Mouse (Mus musculus) mature B cell (primary cell): ENCODE data around the gene Bmp5.
"Not testable (repeated sequence)": the region's sequence is repeated elsewhere in the genome, so short reads cannot be mapped to it uniquely, and the experiment has no call there.

Source experiments
- in situ Hi-C: fragments of 300-500 bp; cut with MboI; formaldehyde crosslinking; loops from 2 replicates; pipeline ENCODE4 v1.14.3; 2019

The Bmp5 gene

DNA sequence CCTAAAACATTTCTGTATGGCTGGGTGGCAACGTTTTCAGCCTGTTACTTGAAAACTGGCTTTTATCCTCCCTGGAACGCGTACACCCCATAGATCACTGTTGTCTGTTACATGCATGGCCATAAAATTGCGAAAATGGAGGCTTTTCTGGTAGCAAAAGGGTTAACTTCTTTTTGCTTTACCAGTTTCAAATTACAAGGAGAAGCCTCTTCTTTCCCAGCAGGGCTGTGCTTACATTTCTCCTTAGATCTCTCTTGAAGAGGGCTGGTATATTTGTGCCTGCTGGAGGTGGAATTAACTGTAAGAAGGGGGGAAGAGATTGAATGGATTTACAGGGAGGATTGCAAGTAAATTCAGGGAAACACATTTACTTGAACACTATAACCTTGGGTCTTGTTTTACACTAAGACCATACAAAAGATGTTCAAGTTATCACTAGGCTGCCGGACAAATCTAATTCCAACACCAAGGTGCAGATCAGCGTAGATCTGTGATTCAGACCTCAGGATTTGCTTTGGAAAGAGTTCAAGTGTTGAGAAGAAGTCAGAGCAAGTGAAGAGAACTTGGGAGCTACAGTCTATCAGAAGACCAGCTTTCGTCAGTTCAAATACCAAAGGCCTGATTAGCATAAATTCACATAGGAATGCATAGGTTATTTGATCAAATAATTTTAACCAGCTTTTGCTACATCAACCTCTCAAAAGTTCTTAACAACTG is at the start of gene Bmp5:
Bmp5 (plus strand) TSS at position 236 of the 717 bp plus-strand sequence.
- in situ Hi-C loops: no loop called here

GRCm38 (mm10) chr9:75760075-75760474 is 15.1 kb upstream of the Bmp5 start:
- in situ Hi-C loops: no loop called here

DNA sequence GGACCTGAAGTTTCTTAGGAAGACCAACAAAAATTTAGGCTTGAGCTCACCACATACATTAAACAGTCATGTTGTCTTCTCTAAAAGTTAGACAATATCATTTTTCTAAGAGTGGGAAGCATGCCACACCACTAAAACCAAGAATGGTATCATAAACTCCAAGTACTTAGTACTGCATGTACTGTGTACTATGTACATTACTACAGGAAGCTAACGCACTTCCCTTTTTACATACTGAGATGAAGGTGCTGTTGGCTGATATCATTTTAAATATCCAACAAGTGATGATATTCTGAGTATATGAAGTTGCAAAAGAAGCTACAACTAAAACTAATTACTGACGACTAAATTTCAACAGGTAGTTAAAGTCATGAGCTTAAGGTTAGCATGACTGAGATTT is 13.6 kb upstream of the Bmp5 start:
- in situ Hi-C loops: no loop called here

DNA sequence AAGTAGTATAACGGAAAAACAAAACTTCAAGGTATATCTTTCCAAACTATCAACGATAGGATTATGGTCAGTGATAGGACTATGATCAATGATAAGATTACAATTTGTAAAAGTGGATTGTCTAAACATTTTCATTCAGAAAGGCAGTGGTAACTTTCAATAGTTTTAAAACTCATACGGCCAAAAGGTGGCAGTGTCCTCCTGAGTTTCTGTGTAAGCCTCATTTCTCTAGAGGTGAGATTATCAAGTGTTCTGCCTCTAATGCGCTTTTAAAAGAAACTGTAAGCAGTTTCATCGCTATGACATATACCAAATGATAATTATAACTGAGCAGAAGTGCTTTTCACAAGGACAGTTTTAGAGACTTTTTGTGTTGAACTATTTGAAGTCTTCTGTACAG is 12.7 kb upstream of the Bmp5 start:
- in situ Hi-C loops: no loop called here

GRCm38 (mm10) chr9:75764792-75765191 is 10.4 kb upstream of the Bmp5 start:
- in situ Hi-C loops: no loop called here

DNA sequence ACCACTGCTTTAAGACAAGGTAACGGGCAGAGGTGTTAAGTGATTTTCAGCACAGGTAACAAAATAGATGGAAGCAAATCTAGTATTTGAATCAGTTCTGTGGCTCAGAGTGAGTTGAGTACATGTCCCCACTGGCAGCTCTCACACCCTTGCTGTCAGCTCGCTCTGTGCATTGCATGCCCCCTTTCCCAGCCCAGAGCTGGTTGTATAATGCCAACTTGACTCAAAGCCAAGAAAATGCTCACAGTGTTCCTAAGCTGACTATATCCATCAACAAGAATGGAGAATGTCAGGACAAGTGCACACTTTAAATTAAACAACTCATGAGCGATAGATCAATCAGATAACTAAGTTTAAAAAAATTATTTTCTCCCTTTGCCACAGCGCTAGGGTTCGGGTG is 8.6 kb upstream of the Bmp5 start:
- in situ Hi-C loops: no loop called here

- in situ Hi-C loops: no loop called here
Measured at GRCm38 (mm10) chr9:75769042-75769441, 6.1 kb upstream of the Bmp5 start.

DNA sequence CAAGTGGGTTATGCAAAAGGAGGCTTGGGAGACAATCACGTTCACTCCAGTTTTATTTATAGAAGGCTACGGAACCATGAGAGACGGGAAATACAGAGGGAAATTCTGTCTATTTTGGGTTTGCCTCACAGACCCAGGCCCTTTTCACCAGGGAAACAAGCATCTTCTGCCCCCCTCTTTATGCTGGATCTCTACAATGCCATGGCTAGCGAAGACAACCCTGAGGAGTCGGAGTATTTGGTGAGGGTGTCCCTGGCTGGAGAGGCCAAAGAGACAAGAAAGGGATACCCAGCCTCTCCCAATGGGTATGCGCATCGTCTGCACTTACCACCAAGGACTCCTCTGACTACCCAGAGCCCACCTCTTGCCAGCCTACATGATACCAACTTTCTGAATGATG is 989 bp downstream of the Bmp5 start:
- in situ Hi-C loops: no loop called here

DNA sequence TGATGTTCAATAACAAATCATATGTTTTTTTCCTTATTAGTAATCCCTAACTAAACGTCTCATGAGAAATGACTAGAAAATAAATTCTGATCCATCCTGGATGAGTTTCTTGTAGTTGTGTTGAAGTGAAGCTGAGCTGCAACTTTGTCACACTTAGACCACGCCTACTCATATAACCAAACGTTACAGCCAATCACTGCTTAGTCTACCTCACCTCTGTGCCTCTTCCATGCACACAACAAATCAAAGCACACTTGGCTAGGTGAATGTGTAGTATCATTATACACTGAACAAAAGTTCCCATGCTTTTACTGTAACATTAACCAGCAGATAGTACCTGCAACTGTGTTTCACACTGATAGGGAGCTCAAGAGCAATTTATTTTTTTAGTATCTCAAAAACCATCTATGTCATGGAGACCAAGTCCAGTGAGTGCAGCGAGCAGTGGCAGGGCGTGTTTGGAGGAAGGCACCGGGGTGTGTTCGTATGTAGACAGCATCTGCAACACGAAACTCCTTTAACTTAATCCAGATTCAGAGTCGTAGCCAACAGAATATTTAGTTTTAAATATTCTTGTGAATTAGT is 3.7 kb downstream of the Bmp5 start:
- in situ Hi-C loops: no loop called here

DNA sequence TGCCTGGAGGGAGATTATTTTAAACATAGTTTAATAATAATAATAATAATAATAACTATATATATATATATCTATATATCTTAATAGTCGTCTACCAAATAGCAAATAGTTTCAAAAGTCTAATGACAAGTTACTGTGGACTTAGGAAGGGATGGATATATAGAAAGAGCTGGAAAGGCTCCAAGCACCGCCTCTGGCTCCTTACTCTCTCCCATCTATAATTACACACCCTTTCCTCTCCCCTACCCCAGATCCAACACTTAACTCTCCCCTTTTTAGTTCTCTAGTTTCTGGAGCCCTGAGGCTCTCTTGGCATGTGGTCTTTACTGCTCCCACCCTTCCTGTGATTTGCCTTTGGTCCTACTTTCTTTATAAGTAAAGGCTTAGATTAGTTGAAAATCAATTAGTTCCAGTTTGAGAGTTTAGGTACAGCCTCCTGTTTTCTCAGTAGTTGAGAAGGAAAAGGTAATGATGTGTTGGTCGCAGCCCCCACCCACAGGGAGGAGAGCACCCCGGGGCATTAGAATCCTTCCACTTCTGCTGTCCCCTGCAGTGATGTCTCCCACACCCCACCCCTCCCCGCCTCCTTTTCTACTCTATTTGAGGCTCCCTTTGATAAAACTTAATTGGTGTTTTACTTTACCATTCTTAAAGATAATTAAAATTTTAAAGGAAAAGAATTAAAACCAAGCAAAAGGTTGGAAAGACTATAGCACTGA is 5.6 kb downstream of the Bmp5 start:
- in situ Hi-C loops: no loop called here

DNA sequence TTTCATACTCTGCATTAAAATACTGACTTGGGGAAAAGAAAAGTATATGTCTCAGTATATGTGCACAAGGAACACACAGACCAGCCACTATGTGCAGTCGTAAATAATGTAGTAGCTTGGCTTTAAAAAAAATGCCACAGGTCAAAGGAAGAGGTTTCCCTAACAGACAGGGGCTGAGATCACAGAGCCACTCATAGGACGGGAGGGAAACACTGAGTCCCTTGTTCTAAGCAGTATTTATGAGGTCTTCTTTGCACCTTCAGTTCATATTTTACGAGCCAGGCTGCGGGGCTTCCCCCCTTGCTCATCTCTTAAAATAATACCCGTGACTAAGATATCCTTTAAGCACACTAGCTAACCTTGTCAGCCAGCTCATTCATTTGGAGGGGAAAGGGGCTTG is 6.4 kb downstream of the Bmp5 start:
- in situ Hi-C loops: no loop called here

GRCm38 (mm10) chr9:75783573-75783972 is 8.4 kb downstream of the Bmp5 start:
- in situ Hi-C loops: no loop called here

DNA sequence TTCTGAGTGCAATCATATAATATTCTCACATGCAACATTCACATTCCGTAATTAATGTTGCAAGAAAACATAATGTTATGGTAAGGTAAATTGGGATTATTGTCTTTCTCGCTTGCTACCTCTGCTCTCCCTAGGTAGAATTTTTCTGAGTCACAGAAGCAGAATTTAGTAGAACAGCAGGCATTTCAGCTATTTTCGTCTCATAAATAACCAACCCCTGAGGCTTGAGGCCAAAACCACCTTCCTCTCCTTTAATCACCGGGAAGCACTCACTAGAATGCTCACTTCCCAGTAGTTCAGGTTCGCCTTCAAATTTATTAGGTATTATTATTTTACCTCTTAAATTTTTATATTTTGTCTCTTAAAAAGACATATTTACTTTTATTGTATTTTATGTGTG is 10.8 kb downstream of the Bmp5 start:
- in situ Hi-C loops: no loop called here

- in situ Hi-C loops: no loop called here
Measured at GRCm38 (mm10) chr9:75787121-75787520, 12.0 kb downstream of the Bmp5 start.

DNA sequence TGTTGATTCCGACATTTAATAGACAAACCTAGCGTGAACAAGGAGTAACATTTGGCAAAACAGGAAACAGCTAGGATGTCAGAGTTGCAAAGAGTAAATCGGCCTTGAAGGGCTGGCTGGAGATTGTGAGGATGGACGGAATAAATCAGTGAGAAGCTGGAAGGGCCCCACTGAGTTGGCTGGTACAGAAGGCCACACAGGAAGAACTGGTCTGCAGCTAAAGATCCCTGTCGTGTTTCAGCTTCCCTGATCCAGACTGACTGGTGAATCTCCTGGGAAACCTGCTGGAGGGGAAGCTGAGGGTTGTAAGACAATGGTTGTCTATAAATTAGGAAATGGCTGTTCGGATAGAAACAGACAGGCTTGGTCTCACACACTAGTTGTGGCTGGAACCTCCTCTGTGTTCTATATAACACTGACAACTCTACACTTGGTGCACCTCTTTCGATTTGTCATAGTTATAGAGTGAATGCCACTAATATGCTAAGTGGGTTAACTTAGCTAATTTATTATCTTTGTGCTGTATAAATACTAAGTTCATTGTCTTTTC is 14.8 kb downstream of the Bmp5 start:
- in situ Hi-C loops: no loop called here

DNA sequence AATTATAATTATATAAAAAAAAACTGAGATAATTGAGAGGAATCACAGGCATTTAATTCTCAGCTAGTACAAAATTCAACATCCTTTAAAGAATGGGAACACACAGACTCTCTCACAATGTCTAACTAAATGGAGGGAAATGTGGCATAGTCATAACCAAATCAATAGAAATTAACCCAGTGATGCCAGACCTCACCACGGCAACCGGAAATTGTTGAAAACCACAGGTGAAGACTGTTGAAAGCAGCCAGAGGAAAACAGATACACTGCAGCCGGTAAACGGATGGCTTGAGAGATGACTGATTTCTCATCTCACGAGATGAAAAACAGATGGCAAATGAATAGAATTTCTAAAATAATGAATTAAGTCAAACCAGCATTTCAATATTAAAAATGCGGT is 29.8 kb downstream of the Bmp5 start:
- in situ Hi-C loops: no loop called here

DNA sequence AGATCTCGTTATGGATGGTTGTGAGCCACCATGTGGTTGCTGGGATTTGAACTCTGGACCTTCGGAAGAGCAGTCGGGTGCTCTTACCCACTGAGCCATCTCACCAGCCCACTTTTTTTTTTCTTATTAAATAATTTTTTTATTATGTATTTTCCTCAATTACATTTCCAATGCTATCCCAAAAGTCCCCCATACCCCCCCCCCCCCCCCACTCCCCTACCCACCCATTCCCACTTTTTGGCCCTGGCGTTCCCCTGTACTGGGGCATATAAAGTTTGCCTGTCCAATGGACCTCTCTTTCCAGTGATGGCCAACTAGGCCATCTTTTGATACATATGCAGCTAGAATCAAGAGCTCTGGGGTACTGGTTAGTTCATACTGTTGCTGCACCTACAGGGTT is 33.0 kb downstream of the Bmp5 start:
- in situ Hi-C loops: not testable (repeated sequence)

DNA sequence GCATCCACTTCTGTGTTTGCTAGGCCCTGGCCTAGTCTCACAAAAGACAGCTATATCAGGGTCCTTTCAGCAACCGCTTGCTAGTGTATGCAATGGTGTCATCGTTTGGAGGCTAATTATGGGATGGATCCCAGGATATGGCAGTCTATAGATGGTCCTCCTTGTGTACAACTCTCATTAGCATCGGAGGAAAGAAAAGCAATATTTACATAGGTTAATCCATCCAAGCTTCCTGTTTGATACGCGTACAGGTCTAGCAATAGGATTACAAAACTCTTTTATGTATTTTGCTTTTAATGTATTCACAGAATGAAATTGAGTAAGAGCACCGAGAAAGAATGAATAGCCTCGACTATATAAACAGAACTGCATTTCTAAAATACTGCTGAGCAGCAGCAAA is 33.5 kb downstream of the Bmp5 start:
- in situ Hi-C loops: no loop called here

- in situ Hi-C loops: no loop called here
Measured at GRCm38 (mm10) chr9:75815161-75815560, 40.0 kb downstream of the Bmp5 start.

GRCm38 (mm10) chr9:75818400-75818799 is 43.2 kb downstream of the Bmp5 start:
- in situ Hi-C loops: no loop called here

DNA sequence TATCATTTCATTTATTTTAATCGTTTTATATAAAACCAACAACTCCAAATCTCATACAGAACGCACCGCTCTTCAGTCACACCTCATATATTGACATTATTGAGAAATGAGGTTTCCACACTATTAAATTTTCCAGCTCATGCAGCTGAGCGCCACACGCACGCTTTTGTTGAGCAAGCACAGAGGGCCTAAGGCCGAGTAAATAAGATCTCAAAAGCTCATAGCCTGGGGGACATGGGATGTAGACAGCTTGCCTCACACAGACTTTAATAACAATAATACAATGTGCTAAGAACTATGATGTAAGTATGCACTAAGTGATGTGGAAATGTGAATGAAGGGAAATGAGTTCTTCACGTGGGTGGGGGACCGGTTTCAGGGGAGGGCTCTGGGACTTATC is 57.3 kb downstream of the Bmp5 start:
- in situ Hi-C loops: no loop called here

- in situ Hi-C loops: no loop called here
Measured at GRCm38 (mm10) chr9:75833189-75833732, 58.1 kb downstream of the Bmp5 start.

DNA sequence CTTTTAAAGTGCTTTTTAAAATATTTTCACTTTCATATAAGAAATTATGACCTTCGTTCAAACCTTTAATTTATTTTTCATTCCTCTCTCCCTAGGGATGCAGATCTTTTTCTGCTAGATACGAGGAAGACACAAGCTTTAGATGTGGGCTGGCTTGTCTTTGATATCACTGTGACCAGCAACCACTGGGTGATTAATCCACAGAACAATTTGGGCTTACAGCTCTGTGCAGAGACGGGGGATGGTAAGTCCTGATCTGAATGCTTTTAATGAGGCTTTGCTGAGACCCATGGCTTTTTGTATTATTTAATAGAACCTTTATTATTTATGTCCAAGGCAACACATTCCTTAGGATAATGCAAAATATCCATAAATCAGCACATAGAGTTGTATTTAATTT is 64.3 kb downstream of the Bmp5 start:
- in situ Hi-C loops: no loop called here
